Mouse (Mus musculus): ENCODE measurements around the gene Olfr955. TPM values are rescaled to one million over a fixed set of nuclear protein-coding genes. Genes with fewer than 3 reads are reported as not detected.

The Olfr955 gene
- not detected for polyA plus RNA-seq (2017; shearing (Covaris generic))

DNA sequence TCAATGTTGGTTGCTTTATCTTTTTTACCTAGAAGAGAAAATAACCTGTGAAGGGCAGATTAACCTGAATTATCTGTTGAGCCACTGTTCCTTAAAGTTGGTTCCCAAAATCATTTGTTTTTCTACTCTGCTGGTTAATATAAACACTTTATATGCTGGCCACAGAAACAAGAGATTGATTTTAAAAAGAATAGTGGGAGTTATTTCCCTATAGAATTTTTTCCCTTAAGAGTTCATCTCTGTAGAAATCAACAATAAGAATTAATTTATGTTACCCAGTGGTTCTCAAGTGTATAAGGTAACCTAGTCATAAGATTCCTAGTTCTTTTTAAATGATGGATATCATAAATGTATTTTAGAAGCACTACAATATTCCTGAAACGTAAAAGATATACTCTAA lies at the start of gene Olfr955:
Gene Olfr955, minus strand, starts transcription at position 101 of the 400 bp plus-strand sequence.
- no peak for ATAC-seq

DNA sequence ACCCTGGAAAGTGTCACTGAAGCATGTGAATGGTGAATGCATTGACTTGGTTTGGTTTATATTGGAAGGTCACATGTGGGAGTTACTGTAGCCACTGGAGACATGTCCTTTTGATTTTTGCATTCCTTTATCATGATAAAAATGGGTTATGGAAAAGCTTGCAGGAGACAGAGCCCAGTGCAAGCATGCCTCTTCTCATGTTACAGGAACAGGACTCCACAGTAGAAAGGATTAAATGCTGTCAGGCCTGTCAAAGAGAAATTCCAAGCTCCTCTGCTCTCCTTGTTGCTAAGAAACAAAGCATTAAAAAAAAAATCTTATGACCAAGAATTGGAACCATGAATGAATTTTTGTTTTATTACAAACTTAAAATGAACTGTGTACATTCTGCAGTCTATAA lies 46.9 kb upstream of the Olfr955 start:
- ATAC-seq: no peak

DNA sequence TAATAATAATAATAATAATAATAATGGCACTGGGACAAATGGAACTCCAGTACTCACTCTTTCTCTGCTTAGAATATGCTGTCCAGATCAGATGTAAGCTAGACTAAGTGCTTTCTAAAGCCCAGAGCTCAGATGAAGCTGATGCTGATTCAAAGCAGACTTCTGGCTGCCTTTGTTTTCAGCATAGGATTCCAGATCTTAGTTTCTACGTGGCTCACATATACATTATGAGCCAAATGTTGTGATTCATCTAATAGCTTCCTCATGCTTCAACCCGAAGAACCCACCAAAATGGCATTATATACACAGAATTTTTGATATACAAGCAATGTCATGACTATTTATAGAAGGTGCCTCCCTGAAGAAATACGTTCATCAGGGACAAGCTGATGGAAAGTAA lies 43.8 kb upstream of the Olfr955 start, which contains the start of gene Olfr957:
Gene Olfr957, minus strand, starts transcription at position 279 of the 400 bp plus-strand sequence.
- ATAC-seq: no peak

DNA sequence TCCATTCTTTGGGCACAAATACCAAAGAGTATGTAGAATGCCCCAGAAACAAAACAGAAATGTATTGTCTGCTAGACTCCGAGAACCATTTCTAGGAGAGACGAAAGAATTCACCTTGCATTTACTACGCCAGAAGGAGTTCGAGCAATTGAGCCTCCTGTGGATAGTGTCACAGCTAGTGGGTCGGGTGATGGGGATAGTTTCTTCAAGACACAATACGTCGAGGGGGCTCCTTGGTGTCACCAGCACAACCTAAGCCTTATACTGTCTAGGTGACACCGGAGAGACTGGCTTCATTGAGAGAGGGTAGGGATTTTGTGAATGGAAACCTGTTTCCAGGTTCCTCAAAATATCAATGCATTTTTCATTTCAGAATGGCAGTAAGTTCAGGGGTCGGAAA lies 37.7 kb upstream of the Olfr955 start:
- no peak for ATAC-seq

DNA sequence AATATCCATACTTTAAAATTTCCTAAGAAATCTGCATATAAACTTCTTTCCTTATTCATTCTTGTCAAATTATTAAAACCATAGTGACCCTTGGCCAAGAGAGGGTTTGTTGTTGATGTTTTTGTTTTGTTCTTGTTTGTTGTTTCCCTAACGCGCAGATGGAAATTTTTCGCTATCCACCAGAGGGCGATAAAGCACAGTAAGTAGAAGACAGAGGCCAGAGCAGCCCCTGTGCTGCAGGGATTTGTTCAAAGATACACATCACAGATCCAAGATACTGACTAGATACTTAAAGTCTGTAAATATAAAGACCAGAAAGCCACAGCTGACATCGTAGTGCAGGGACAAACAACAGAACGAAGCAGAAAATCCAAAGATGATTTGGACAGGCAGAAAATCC lies 37.3 kb upstream of the Olfr955 start:
- ATAC-seq: no peak

DNA sequence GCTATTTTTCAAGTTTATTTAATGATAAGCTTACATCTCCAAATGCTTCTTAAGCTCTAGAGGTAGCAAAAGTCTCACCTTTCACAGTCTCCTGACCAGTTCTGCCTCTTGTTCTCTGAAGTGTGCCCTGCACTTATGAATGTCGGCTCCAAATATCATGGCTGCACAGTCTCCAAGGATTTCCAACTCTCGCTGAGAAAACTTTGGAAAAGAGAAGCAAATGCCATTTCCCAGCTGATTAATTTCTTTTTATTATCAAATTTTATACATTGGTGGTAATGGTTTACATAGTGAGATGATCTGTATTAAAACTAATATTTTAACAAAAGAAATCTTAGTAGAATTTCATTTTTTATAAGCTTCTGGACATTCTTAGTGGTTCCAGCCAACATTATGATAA lies 22.2 kb upstream of the Olfr955 start, which contains the start of gene Olfr44:
Gene Olfr44, minus strand, starts transcription at position 101 of the 400 bp plus-strand sequence.
- no peak for ATAC-seq

DNA sequence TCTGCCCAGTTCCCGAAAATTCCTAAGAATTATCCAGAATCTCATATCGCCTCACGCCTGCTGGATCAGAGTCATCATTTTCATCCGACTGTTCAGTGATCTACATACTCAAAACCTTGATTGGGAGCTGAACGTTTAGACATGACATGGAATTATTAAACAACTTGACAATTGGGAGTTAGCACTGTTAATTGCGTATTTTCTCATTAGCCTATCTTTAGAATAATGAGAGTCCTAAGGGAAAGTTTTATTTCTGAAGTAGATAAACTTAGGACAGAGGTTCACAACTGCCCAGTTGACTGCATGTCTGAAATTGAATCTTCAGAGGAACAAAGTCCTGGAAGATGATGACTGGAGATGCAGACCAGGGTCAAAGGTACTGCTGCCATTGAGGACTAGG lies 15.3 kb downstream of the Olfr955 start, which contains the start of gene Olfr954:
Gene Olfr954, plus strand, starts transcription at position 301 of the 400 bp plus-strand sequence.
- ATAC-seq: no peak

DNA sequence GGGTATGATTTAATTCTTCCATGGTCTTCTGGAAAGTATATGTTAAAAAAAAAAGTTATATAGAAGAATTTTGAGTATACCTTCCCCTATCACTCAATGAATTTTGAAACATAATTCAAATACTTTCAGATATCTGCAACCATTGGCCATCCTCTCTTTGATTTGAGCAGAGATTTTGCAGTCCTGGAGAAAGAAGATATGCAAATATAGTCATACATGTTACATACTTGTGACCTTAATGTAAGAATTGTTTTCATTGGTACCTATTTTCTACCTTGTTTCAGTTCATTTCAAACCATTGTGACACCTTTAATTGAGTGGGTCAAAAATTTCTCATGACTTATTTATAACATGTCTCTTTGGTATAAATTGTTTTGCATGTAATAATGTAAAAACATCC lies 44.7 kb downstream of the Olfr955 start, which contains the start of gene Olfr952:
Gene Olfr952, minus strand, starts transcription at position 101 of the 400 bp plus-strand sequence.
- no peak for ATAC-seq

Other genes starting within 250 kb of the Olfr955 start
- not detected for gene Olfr1537, start 221.9 kb downstream of the Olfr955 start, polyA plus RNA-seq (2017; shearing (Covaris generic))
- not detected for gene Olfr945, start 195.1 kb downstream of the Olfr955 start, polyA plus RNA-seq (2017; shearing (Covaris generic))
- not detected for gene Olfr948, start 145.9 kb downstream of the Olfr955 start, polyA plus RNA-seq (2017; shearing (Covaris generic))
- not detected for gene Olfr951, start 84.5 kb downstream of the Olfr955 start, polyA plus RNA-seq (2017; shearing (Covaris generic))
- not detected for gene Olfr952, start 44.8 kb downstream of the Olfr955 start, polyA plus RNA-seq (2017; shearing (Covaris generic))
- gene Olfr954, start 15.2 kb downstream of the Olfr955 start, polyA plus RNA-seq (2017; shearing (Covaris generic)): under 1 TPM in 1 of 2 experiments, not detected in 1; 0.16 TPM
- not detected for gene Olfr44, start 22.1 kb upstream of the Olfr955 start, polyA plus RNA-seq (2017; shearing (Covaris generic))
- not detected for gene Olfr957, start 43.9 kb upstream of the Olfr955 start, polyA plus RNA-seq (2017; shearing (Covaris generic))
- not detected for gene Olfr958, start 82.1 kb upstream of the Olfr955 start, polyA plus RNA-seq (2017; shearing (Covaris generic))
- not detected for gene Olfr959, start 103.6 kb upstream of the Olfr955 start, polyA plus RNA-seq (2017; shearing (Covaris generic))
- not detected for gene AW551984, start 132.5 kb upstream of the Olfr955 start, polyA plus RNA-seq (2017; shearing (Covaris generic))
- gene Olfr148, start 138.7 kb upstream of the Olfr955 start, polyA plus RNA-seq (2017; shearing (Covaris generic)): not detected
- not detected for gene Olfr960, start 149.4 kb upstream of the Olfr955 start, polyA plus RNA-seq (2017; shearing (Covaris generic))
- gene Olfr961, start 173.1 kb upstream of the Olfr955 start, polyA plus RNA-seq (2017; shearing (Covaris generic)): under 1 TPM in 1 of 2 experiments, not detected in 1; 0.18 TPM
- gene Olfr963, start 195.3 kb upstream of the Olfr955 start, polyA plus RNA-seq (2017; shearing (Covaris generic)): not detected
- gene Olfr149, start 235.2 kb upstream of the Olfr955 start, polyA plus RNA-seq (2017; shearing (Covaris generic)): under 1 TPM in 1 of 2 experiments, not detected in 1; 0.44 TPM
- not detected for gene Olfr965, start 239.4 kb upstream of the Olfr955 start, polyA plus RNA-seq (2017; shearing (Covaris generic))

Measured in activated CD4-positive, CD25-positive, alpha-beta regulatory T cell, adult 4 months (primary cell).